Mouse (Mus musculus): ENCODE measurements at regions not wholly inside any gene's neighbourhood (a gene's known extent, or its start where the extent isn't known, plus 50 kb on each side); places are given as distances from the start of the nearest gene placed in this dataset.

DNA sequence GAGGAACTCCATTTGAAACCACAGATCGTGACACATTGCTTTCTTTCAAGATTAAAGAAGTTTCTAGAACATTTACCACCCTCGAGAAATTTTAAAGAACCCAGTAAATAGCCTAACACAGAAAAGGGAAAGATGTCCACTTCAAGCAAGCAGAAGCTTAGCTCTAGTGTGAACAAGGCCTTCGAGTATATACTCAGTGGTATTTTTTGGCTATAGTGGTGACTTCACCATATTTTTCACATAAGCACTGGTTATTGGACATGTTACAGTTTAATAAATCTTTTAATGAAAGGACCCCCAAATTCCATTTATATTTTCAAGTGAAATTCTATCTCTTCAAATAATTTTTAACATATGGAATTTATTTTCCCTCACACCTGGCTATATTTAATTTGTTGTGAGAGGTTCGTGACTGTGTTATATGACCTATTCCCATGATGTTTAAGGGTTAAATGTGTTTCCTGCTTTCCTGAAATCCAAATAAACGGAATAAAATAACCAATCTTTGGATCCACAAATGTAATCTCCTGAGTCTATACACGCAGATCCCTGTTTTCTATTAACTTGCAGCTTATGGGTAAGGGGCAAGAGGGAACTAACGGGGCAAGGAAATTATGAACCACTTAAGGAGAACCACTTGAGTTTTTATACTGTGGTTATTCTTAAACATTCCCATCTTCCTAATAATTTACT, 60.6 kb upstream of the Tas2r134 start:
- DNase-seq (ENCODE audit: low spot score in 2 of 2): no peak

DNA sequence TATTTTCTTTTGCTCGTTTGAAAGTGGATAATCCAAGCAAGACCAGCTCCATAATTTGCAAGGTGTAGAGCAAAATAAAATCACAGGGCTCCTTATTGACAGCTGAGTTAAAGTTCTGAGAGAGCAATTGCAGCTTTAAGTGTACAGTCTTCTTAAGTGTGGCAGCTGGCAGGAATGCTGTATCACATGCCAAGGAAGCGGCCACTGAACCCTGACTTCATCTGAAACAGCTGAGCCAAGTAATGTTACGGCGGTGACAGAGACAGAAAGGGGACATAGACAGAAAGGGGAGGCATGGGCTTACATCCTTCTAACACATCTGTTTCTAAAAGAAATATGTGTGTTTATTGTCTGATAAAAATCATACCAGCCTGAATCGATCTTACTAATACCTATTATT, 63.4 kb upstream of the Tas2r134 start:
- no peak for DNase-seq (ENCODE audit: low spot score in 2 of 2)

GRCm38 (mm10) chr2:51563240-51563639, 64.1 kb upstream of the Tas2r134 start:
- DNase-seq (ENCODE audit: low spot score in 2 of 2): no peak

GRCm38 (mm10) chr2:51550863-51551262, 76.4 kb upstream of the Tas2r134 start:
- no peak for DNase-seq (ENCODE audit: low spot score in 2 of 2)

DNA sequence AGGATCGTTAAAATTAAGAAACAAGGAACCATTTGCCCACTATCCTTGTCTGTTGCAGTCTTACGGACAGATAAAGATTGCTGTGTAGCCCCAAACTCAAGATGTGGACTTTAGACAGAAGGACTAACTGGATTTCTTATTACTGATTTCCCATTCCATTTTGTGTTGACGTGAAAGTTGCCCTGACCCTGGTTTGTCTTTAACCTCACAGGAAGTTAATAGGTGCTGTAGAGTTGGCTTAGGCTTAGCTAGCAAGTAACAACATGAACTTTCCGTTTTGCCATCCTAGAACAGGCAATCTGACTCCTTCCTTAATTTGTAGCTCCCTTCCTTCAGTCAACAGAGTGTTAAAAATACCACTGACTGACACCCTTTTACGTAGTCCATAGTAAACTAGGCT, 78.2 kb upstream of the Tas2r134 start:
- DNase-seq (ENCODE audit: low spot score in 2 of 2): no peak

GRCm38 (mm10) chr2:51546181-51546580, 81.1 kb upstream of the Tas2r134 start:
- DNase-seq (ENCODE audit: low spot score in 2 of 2): no peak

DNA sequence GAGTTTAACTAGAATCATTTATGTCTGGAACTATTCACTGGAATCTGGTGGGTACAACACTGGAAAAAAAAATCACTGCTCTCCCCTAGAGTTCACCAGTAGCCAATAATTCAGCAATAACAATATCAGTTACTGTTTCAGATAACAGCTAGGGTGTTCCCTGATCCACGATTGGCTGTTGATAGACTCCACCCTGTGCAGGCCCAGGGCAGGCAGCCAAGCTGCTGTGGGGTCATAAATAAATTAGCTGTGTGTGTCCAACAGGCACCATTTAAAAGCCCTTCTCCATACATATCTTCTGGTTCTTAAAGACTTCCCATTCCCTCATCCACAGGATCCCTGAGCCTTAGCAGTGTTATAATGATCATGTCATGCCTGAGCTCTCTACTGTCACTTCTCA, 83.4 kb upstream of the Tas2r134 start:
- DNase-seq (ENCODE audit: low spot score in 2 of 2): no peak

GRCm38 (mm10) chr2:51542272-51542671, 85.0 kb upstream of the Tas2r134 start:
- DNase-seq (ENCODE audit: low spot score in 2 of 2): no peak

- DNase-seq (ENCODE audit: low spot score in 2 of 2): no peak
Measured at GRCm38 (mm10) chr2:51532709-51533414, 94.4 kb upstream of the Tas2r134 start.

GRCm38 (mm10) chr2:51531106-51531839, 96.0 kb upstream of the Tas2r134 start:
- DNase-seq (ENCODE audit: low spot score in 2 of 2): no peak

DNA sequence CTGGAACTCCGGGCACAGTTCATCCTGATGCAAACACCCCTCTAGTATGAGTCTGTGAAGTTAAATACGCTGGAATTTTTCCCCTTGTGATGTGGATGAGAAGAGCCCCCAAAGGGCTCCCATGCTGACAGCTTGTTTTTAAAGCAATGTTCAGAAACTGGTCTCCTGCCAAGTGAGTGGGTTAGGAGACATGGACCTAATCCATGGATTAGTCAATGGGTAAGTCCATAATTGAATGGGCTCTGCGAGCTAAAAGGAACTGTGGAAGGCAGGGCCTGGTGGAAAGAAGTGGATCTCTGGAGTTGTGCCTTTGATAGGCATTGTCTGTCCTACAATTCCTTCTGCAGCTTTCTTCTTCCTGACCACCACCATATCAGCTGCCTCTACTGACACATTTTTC, 104.5 kb upstream of the Tas2r134 start:
- no peak for DNase-seq (ENCODE audit: low spot score in 2 of 2)

DNA sequence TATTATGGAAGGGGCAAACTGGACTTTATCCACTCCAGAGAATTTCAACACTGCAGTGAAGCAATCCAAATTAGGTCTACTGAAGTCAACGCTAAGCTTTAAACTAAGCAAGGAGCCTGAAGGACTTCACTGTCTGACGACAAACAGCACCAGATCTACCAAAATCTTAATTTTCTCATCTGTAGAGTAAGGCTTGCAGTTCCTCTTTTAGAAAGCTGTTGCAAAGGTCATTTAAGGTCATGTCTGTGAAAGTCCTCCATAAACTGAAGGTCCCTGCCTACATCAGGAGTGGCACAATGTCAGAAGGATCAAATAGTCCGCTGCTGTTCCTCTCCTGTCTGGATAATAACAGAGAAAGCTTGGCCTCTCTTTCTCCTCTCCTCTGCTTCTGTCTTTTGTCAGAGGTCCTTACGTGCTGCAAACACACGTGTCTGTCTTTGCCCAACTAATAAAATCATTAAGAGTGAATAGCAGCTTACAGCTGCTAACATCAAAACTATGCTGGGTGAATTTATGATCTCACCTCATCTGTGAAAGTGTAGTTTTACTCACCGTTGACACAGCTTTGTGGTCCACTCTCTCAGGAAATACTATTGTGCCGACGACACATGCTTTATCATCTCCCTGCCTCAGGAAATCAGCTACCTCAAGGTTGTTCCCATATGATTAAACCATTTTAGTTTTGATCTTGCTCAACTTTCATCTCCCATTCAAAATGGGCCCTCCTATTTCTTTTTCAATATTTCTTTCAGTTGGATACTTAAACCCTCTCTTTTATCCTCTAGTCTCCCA, 117.9 kb upstream of the Tas2r134 start:
- no peak for DNase-seq (ENCODE audit: low spot score in 2 of 2)

DNA sequence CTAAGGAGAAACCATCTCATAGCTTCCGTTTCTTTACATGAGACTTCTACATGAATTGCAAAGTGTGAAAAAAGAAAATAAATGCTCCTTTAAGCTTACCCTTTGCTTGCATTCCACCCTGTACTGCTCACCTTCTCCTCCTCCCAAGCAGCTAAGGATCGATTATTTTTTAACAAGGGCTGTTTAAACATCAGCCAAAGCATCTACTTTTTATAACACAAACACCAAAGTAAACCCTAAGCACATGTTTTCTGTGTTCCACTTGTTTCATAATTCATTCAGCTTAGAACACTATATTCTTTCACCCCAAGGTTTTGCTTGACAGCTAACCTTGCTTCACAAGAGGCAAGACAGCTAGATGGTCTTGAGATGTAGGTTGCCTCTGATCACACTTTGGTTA, 129.4 kb upstream of the Tas2r134 start:
- no peak for DNase-seq (ENCODE audit: low spot score in 2 of 2)

DNA sequence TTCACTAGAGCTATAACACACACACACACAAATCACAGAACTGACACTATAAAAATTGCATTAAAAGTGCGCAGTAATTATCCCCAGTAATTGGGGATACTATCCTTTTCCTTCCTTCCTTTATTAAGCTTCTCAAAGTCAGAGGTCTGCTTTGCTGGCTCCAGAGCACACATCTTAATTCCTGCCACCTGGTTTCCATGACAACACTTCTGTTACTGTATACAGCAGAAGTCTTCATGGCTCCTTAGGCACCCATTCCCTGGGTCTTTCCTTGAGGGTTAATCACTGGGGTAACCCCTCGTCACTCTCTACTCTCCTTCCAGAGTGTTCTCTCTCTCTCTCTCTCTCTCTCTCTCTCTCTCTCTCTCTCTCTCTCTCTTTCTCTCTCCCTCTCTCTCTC, 153.6 kb upstream of the Tas2r134 start:
- DNase-seq (ENCODE audit: low spot score in 2 of 2): no peak

GRCm38 (mm10) chr2:51467027-51467694, 160.2 kb upstream of the Tas2r134 start:
- DNase-seq (ENCODE audit: low spot score in 2 of 2): no peak

- no peak for DNase-seq (ENCODE audit: low spot score in 2 of 2)
Measured at GRCm38 (mm10) chr2:51466003-51466402, 161.3 kb upstream of the Tas2r134 start.

DNA sequence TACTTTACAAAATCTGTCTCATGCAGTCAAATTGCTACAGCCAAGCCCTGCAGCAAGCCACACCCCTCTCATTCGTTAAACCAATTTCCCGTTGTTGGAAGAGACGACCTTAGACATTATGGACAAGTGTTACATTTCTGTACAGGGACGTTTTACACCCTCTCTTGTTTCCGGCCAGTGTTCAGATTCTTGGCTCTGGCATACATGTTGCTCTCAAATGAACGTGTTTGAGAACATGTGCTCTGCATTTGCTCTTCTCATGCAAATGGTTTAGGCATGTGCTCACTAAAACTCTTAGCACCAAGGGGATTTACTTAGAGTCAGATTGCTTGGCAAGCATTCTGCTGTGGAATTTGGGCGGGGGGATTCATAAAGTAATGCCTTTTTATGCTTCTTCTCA, 161.7 kb upstream of the Tas2r134 start:
- no peak for DNase-seq (ENCODE audit: low spot score in 2 of 2)

DNA sequence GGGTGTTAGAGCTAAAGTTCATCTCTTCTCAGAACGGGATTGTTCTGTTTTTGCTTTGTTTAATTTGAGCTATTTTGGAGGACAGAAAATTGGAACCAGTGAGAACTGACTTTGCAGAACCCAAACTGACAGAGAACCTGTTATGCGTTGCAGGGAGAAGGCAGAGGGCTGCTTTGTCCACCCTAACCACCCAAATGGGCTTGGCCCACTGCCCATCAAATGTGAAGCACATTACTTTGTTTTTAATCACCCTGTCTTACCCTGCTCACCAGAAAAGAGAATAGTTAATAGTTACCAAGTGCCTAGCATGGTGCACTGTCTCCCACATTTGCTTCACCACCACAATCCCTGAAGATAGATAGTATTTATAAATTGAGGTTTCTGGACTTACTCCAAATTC, 163.0 kb upstream of the Tas2r134 start:
- DNase-seq (ENCODE audit: low spot score in 2 of 2): no peak

GRCm38 (mm10) chr2:51460896-51461295, 166.4 kb upstream of the Tas2r134 start:
- no peak for DNase-seq (ENCODE audit: low spot score in 2 of 2)

GRCm38 (mm10) chr2:51459486-51459885, 167.8 kb upstream of the Tas2r134 start:
- DNase-seq (ENCODE audit: low spot score in 2 of 2): no peak

DNA sequence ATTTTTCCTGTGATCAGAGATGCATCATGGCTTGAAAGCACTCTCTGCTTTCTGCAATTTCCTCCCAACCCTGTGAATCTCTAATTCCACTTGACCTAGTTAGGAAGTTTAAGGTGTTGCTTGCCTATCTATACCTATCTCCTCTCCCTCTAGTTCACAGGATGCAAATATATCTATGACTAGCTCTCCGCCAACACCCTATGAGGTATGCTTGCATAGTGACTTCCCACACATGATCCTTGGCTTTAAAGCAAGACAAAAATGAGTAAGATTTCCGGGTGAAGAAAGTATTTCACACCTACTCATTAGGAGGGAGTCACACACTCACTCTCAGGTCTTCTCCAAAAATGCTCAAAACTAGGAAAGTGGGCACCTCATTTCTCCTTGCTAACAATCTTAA, 169.6 kb upstream of the Tas2r134 start:
- DNase-seq (ENCODE audit: low spot score in 2 of 2): no peak

- DNase-seq (ENCODE audit: low spot score in 2 of 2): no peak
Measured at GRCm38 (mm10) chr2:51452816-51453215, 174.5 kb upstream of the Tas2r134 start.
